Mouse (Mus musculus) kidney, embryonic 15.5 days (tissue): ENCODE measurements around the gene Alg5. TPM values are rescaled to one million over a fixed set of nuclear protein-coding genes. Genes with fewer than 3 reads are reported as not detected.
"Not testable (repeated sequence)": the region's sequence is repeated elsewhere in the genome, so short reads cannot be mapped to it uniquely, and the experiment has no call there.

Experiments
- ATAC-seq: fragments of 200-750 bp; cut with Nextera tagmentation; replicated peaks from 2 replicates; pipeline ENCODE4 v1.8.0; 2017; ENCODE audit warnings: moderate TSS enrichment; ENCODE audit not compliant: low FRiP score
- H3K27ac ChIP-seq: fragments of 300-500 bp; sonication (generic); 2 replicates; pipeline ENCODE4 v1.5.1; 2015; ENCODE audit warnings: mild to moderate bottlenecking, inconsistent platforms
- H3K27me3 ChIP-seq: fragments of 300-500 bp; sonication (generic); 2 replicates; pipeline ENCODE4 v1.6.1; 2015; ENCODE audit warnings: inconsistent platforms
- H3K36me3 ChIP-seq: fragments of 300-500 bp; sonication (generic); 2 replicates; pipeline ENCODE4 v1.6.1; 2015; ENCODE audit warnings: inconsistent platforms
- H3K4me1 ChIP-seq: fragments of 300-500 bp; sonication (generic); 2 replicates; pipeline ENCODE4 v1.6.1; 2015; ENCODE audit warnings: inconsistent platforms
- H3K4me2 ChIP-seq: fragments of 300-500 bp; sonication (generic); 2 replicates; pipeline ENCODE4 v1.6.1; 2015; ENCODE audit warnings: moderate library complexity, mild to moderate bottlenecking, inconsistent platforms
- H3K4me3 ChIP-seq: fragments of 300-500 bp; sonication (generic); replicated peaks from 2 replicates; pipeline ENCODE4 v1.5.1; 2015; ENCODE audit warnings: mild to moderate bottlenecking, inconsistent platforms
- H3K9ac ChIP-seq: fragments of 300-500 bp; sonication (generic); 2 replicates; pipeline ENCODE4 v1.6.1; 2015; ENCODE audit warnings: mild to moderate bottlenecking, inconsistent platforms
- H3K9me3 ChIP-seq: fragments of 300-500 bp; sonication (generic); replicated peaks from 2 replicates; pipeline ENCODE4 v1.6.1; 2016; ENCODE audit warnings: inconsistent platforms
- WGBS: fragments of 180-500 bp; shearing (Covaris S2); methylation state at CpG from one replicate; pipeline ENCODE4 v1.1.7; 2015; ENCODE audit warnings: mixed read lengths; 5-methylcytosine and 5-hydroxymethylcytosine counted together
- polyA plus RNA-seq: library from polyadenylated mRNA; unstranded; fragments of >200 nt; fragmentation: Nextera tagmentation; extraction: Ambion mirVana; gene quantifications from 2 replicates; pipeline ENCODE4 v1.2.1, GENCODE M21; 2015

Gene Alg5
- 59.6 and 59.7 TPM in 2 replicates for polyA plus RNA-seq

GRCm38 (mm10) chr3:54735247-54736046, at the start of gene Alg5, which contains the start of gene Exosc8:
Gene Alg5 (plus strand): TSS chr3:54735539.
Gene Exosc8 (minus strand): TSS chr3:54735393.
- ATAC-seq, result peak; percentile 89
- under 1% methylated on average over 60 of the region's 65 CpGs for WGBS
- peaks cover 31% of the 10 kb centered on the region for H3K4me1 ChIP-seq

DNA sequence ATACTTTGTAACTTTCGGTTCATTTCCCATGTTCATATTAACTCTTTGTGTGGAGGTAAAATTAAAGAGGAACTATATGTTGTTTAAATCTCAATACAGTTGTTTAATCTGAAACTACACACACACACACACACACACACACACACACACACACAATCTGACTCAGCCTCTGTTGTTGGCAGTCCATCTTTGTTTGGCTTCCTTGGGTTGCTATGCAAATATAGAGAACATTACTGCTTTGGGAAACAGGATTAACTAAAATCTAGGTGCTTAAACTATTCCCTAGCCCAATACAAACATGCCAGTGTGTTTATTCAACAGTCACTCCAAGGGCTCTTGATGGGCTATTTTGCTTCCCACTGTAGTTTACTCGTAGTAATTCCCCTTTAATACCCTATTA, 48.1 kb upstream of the Alg5 start:
- Histone ChIP-seq H3K9me3 (no peaks in the 10 kb centered on the region), H3K4me3 (no peak overlapping the region), H3K27ac (no peak overlapping the region), H3K27me3 (no peaks in the 10 kb centered on the region), H3K4me1 (no peaks in the 10 kb centered on the region), H3K36me3 (no peaks in the 10 kb centered on the region), H3K9ac (no peak overlapping the region), H3K4me2 (no peak overlapping the region)
- ATAC-seq, result no peak
- 60% methylated on average over 2 of the region's 2 CpGs for WGBS

More at GRCm38 (mm10) chr3:54735247-54736046, at the start of gene Alg5, which contains the start of gene Exosc8:
- no peaks in the 10 kb centered on the region for H3K27me3 ChIP-seq
- H3K9ac ChIP-seq, result peak within 1 kb of the TSS; percentile 90
- H3K36me3 ChIP-seq, result peaks cover 54% of the 10 kb centered on the region
- peak within 1 kb of the TSS; percentile 67 for H3K4me3 ChIP-seq
- peak within 1 kb of the TSS; percentile 79 for H3K4me2 ChIP-seq
- H3K9me3 ChIP-seq, result no peaks in the 10 kb centered on the region
- peak within 1 kb of the TSS; percentile 99 for H3K27ac ChIP-seq

- 39% methylated on average over 2 of the region's 2 CpGs for WGBS
- no peak for ATAC-seq
- no peaks in the 10 kb centered on the region for H3K9me3 ChIP-seq
- no peak overlapping the region for H3K4me2 ChIP-seq
- H3K27me3 ChIP-seq, result no peaks in the 10 kb centered on the region
- no peak overlapping the region for H3K9ac ChIP-seq
- no peaks in the 10 kb centered on the region for H3K36me3 ChIP-seq
- no peak overlapping the region for H3K4me3 ChIP-seq
- no peak overlapping the region for H3K27ac ChIP-seq
- H3K4me1 ChIP-seq, result no peaks in the 10 kb centered on the region
Observed at GRCm38 (mm10) chr3:54689091-54689490, 46.2 kb upstream of the Alg5 start.

DNA sequence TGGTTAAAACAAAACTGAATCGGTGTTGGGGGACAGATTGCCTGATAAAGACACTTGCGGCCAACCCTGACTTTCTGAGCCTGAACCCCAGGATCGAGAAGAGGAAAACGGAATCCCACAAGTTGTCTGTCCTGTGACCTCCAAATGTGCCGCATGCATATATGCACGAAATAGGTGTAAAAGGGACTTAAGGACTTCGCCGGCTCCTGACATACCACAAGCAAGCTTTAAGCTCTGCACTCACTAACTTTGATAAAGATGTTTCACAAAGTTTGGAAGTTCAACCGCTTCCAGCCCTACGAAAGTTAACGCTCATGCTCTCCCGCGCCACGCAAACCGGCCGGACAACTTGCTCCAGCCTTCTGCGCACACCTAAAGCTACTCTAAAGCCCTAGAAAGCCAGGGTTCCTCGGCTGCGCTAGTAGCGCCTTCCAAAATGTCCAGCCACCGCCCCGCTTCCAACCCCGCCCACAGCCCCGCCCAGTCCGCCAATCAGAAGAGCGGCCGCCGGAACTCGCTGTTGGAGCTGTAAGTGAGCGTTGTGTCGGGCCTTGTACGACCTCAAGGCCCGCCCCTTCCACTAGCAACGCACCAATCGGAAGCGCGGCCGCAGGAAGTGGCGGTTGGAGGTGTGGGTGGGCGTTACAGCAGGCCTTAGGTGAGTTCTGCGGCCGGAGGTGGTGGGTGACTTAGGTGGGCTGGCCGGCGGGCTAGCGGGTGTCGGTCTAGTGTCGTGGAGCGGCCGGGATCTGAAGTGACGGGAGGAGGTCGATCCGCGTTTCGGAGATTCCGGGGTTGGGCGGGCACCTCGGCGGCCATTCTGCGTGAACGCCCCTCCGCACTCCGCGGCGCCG, 42.9 kb upstream of the Alg5 start, which contains the start of gene Supt20:
Gene Supt20, plus strand, starts transcription at position 606 of the 854 bp plus-strand sequence.
- Histone ChIP-seq H3K4me2 (peak within 1 kb of the TSS; percentile 80), H3K4me3 (peak within 1 kb of the TSS; percentile 83), H3K27ac (peak within 1 kb of the TSS; percentile 95), H3K36me3 (peaks cover 26% of the 10 kb centered on the region), H3K9me3 (no peaks in the 10 kb centered on the region), H3K9ac (peak within 1 kb of the TSS; percentile 74), H3K4me1 (peaks cover 6% of the 10 kb centered on the region; the same call in 1 of the 2 replicates), H3K27me3 (no peaks in the 10 kb centered on the region)
- peak; percentile 99 for ATAC-seq
- 1% methylated on average over 65 of the region's 65 CpGs for whole genome bisulfite sequencing

GRCm38 (mm10) chr3:54693056-54693415, 42.3 kb upstream of the Alg5 start:
- peak overlapping the region; percentile 83 for H3K4me3 ChIP-seq
- 0 out of 2 replicates have a peak, but pooled peaks have one; percentile 0 for ATAC-seq
- H3K4me1 ChIP-seq, result peaks cover 6% of the 10 kb centered on the region; the same call in 1 of the 2 replicates
- no peaks in the 10 kb centered on the region for H3K9me3 ChIP-seq
- H3K9ac ChIP-seq, result peak overlapping the region; percentile 74
- H3K36me3 ChIP-seq, result peaks cover 32% of the 10 kb centered on the region
- peak overlapping the region; percentile 95 for H3K27ac ChIP-seq
- peak overlapping the region; percentile 57 for H3K4me2 ChIP-seq
- under 1% methylated on average over 8 of the region's 8 CpGs for WGBS
- H3K27me3 ChIP-seq, result no peaks in the 10 kb centered on the region

DNA sequence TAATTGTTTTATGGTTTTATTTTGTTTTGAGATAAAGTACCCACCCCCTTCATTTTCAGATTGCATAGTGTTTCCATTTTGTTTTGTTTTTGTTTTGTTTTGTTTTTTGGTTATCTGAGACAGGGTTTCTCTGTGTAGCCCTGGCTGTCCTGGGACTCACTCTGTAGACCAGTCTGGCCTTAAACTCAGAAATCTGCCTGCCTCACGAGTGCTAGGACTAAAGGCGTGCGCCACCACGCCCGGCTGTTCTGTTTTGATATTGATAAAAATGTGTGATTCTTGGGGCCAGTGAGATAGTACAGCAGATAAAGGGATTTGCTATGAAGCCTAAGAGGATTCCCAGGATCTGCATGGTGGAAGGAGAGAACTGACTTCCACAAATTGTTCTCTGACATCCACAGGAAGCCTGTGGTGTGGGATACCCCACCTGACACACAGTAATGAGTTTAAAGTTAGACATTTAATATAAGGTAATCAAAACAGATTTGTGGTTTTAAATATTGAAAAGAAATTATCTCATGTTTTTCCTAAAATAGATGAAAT, 35.5 kb upstream of the Alg5 start:
- H3K27ac ChIP-seq, result no peak overlapping the region
- no peak overlapping the region for H3K4me3 ChIP-seq
- no peak overlapping the region for H3K9ac ChIP-seq
- H3K9me3 ChIP-seq, result no peaks in the 10 kb centered on the region
- no peak overlapping the region for H3K4me2 ChIP-seq
- no peaks in the 10 kb centered on the region for H3K27me3 ChIP-seq
- ATAC-seq, result no peak
- no peaks in the 10 kb centered on the region for H3K4me1 ChIP-seq
- H3K36me3 ChIP-seq, result peaks cover 89% of the 10 kb centered on the region
- WGBS, result 81% methylated on average over 5 of the region's 5 CpGs

GRCm38 (mm10) chr3:54704106-54704505, 31.2 kb upstream of the Alg5 start:
- H3K4me1 ChIP-seq, ATAC-seq, H3K9me3 ChIP-seq, H3K27ac ChIP-seq, H3K27me3 ChIP-seq, H3K4me2 ChIP-seq, H3K9ac ChIP-seq, H3K4me3 ChIP-seq: not testable (repeated sequence)
- H3K36me3 ChIP-seq, result peaks cover 92% of the 10 kb centered on the region
- 95% methylated on average over 8 of the region's 8 CpGs for WGBS

DNA sequence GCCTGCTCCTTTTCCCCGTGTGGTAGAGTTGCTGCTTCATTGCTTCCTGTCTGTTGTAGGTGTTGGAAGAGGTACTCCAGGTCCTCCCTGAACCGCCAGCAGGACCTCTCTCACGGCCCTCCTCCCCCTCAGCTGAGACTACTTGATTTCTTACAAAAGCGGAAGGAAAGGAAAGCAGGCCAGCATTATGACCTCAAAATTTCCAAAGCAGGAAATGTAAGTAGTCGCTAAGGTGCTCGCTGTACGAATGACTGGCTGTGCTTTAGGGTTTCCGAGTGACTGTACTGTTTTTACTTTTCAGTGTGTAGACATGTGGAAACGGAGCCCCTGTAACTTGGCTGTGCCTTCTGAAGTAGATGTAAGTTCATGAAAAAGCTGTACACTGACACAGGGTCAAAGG, 26.4 kb upstream of the Alg5 start:
- Histone ChIP-seq H3K9ac (no peak overlapping the region), H3K9me3 (no peaks in the 10 kb centered on the region), H3K4me3 (no peak overlapping the region), H3K36me3 (peaks cover 90% of the 10 kb centered on the region), H3K4me1 (no peaks in the 10 kb centered on the region), H3K27ac (no peak overlapping the region), H3K27me3 (no peaks in the 10 kb centered on the region), H3K4me2 (no peak overlapping the region)
- 80% methylated on average over 9 of the region's 9 CpGs for WGBS
- no peak for ATAC-seq

GRCm38 (mm10) chr3:54714253-54714652, 21.1 kb upstream of the Alg5 start, which contains the start of gene Gm21958:
Gene Gm21958 (minus strand): TSS chr3:54714353.
- ATAC-seq, result no peak
- no peak within 1 kb of the TSS for H3K4me2 ChIP-seq
- no peaks in the 10 kb centered on the region for H3K9me3 ChIP-seq
- no peak within 1 kb of the TSS for H3K9ac ChIP-seq
- H3K27ac ChIP-seq, result no peak within 1 kb of the TSS
- WGBS, result 90% methylated on average over 6 of the region's 6 CpGs
- no peaks in the 10 kb centered on the region for H3K4me1 ChIP-seq
- H3K36me3 ChIP-seq, result peaks cover 86% of the 10 kb centered on the region
- no peak within 1 kb of the TSS for H3K4me3 ChIP-seq
- no peaks in the 10 kb centered on the region for H3K27me3 ChIP-seq

GRCm38 (mm10) chr3:54715461-54715860, 19.9 kb upstream of the Alg5 start:
- no peak overlapping the region for H3K27ac ChIP-seq
- H3K4me3 ChIP-seq, result no peak overlapping the region
- no peaks in the 10 kb centered on the region for H3K9me3 ChIP-seq
- peaks cover 80% of the 10 kb centered on the region for H3K36me3 ChIP-seq
- no peak overlapping the region for H3K9ac ChIP-seq
- no peak for ATAC-seq
- no peaks in the 10 kb centered on the region for H3K27me3 ChIP-seq
- 93% methylated on average over 6 of the region's 6 CpGs for WGBS
- H3K4me1 ChIP-seq, result no peaks in the 10 kb centered on the region
- no peak overlapping the region for H3K4me2 ChIP-seq

DNA sequence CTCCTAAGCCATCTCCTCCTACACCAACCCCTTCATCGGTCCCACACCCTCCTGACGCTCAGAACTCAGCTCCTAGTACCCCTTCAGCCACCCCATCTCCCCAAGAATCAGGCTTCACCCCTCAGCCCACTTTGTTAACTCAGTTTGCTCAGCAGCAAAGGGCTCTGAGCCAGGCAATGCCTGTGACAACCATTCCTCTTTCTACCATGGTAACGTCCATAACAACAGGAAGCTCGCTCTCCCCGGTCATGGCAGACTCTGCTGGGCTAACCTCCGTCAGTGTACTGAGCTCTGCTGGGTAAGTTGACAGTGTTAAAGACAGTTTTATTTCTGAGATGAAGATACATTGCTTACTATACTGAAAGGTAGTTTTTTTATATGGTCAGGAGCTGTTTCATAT, 18.0 kb upstream of the Alg5 start:
- Histone ChIP-seq H3K4me3 (no peak overlapping the region), H3K9me3 (no peaks in the 10 kb centered on the region), H3K27ac (no peak overlapping the region), H3K4me2 (no peak overlapping the region), H3K4me1 (no peaks in the 10 kb centered on the region), H3K36me3 (peaks cover 81% of the 10 kb centered on the region), H3K9ac (no peak overlapping the region), H3K27me3 (no peaks in the 10 kb centered on the region)
- ATAC-seq, result no peak
- WGBS, result 83% methylated on average over 6 of the region's 6 CpGs

GRCm38 (mm10) chr3:54718947-54719346, 16.4 kb upstream of the Alg5 start:
- no peak for ATAC-seq
- Histone ChIP-seq H3K36me3 (peaks cover 87% of the 10 kb centered on the region), H3K4me3 (no peak overlapping the region), H3K27ac (no peak overlapping the region), H3K4me1 (no peaks in the 10 kb centered on the region), H3K9me3 (no peaks in the 10 kb centered on the region), H3K27me3 (no peaks in the 10 kb centered on the region), H3K4me2 (no peak overlapping the region), H3K9ac (no peak overlapping the region)
- 71% methylated on average over 3 of the region's 3 CpGs for WGBS
